In the genomic region with DNA sequence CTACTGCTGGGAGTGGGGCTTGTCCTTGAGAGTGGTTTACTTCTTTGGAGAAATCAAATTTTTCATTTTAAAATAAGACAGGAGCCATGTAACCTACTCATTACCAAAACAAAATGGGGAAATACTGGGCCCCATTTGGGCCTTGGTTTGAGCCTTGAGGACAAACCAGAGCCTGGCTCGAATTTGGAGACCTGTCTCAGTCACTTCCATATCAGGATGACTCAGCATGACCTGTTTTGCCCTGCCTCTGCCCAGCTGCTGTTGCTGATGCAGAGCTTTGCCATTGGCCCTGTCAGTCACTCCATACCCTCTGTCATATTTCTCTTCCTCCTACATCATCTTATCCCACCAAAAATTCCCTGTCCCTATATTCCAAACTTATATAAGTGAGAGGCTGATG, we compare ENCODE assay signal across 29 mouse cellular contexts.
DNase-seq lines count a peak whose midpoint lies in the region; ATAC-seq and TF ChIP-seq lines count a peak whose summit lies in the region.
"Had no signal": no experiment of that assay in that cellular context is flagged by ENCODE, and none has a peak within 500 bp of the region (broad histone marks: within the 10 kb centered on the region; RNA-seq: fewer than 3 reads in every experiment).

No protein-coding gene starts in this region.

- H3ac ChIP-seq in myocyte (ENCODE audit: control insufficient read depth, insufficient read length) = no peak overlapping the region

- ATAC-seq in midbrain, embryonic 11.5 days (ENCODE audit: low FRiP score) = no peak
- ATAC-seq: forebrain, embryonic 15.5 days; hindbrain, postnatal 0 days; inflammation-experienced regulatory T-cells, adult 6 months; intestine, embryonic 16.5 days had no signal

- no peaks in the 10 kb centered on the region for H3K9me3 ChIP-seq in MEL (replicated peaks; ENCODE audit: insufficient read depth, low read length)
- no peaks in the 10 kb centered on the region for H3K9me3 ChIP-seq in midbrain, embryonic 11.5 days (ENCODE audit: control insufficient read depth, low read length)
- H3K9me3 ChIP-seq: embryonic facial prominence, embryonic 10.5 days; embryonic facial prominence, embryonic 13.5 days; forebrain, embryonic 12.5 days; forebrain, embryonic 15.5 days; G1E; heart, embryonic 12.5 days; heart, embryonic 15.5 days had no signal

- no peak for TF ChIP-seq CTCF in MEL (IDR thresholded peaks at IDR 0.05 in 2 of 3, conservative IDR thresholded peaks at IDR 0.05 in 1 of 3; ENCODE audit: control insufficient read depth in 1 of 3, insufficient read depth in 1 of 3, low read depth in 2 of 3, low read length in 3 of 3, poor library complexity in 1 of 3, severe bottlenecking in 1 of 3)
- no peak for TF ChIP-seq CTCF in layer of hippocampus, adult 2 months (conservative IDR thresholded peaks at IDR 0.05)

- TF ChIP-seq POLR2A in MEL (IDR thresholded peaks at IDR 0.05; ENCODE audit: control insufficient read depth in 1 of 2, insufficient read depth in 1 of 2, low read depth in 1 of 2, low read length in 2 of 2, poor library complexity in 1 of 2) = no peak
- no peak for TF ChIP-seq POLR2A in myocyte (IDR thresholded peaks at IDR 0.05; ENCODE audit: insufficient read length, low read depth)

- H3K4me2 ChIP-seq in myocyte (ENCODE audit: low read depth) = peak overlapping the region; percentile 22
- no peak overlapping the region for H3K4me2 ChIP-seq in midbrain, embryonic 11.5 days
- H3K4me2 ChIP-seq: embryonic facial prominence, embryonic 13.5 days; forebrain, embryonic 12.5 days; forebrain, embryonic 15.5 days; heart, embryonic 12.5 days; heart, embryonic 15.5 days; hindbrain, embryonic 14.5 days had no signal

- TF ChIP-seq EP300 in MEL (IDR thresholded peaks at IDR 0.05; ENCODE audit: low read depth in 1 of 2, low read length in 2 of 2) = no peak

- no peaks in the 10 kb centered on the region for H3K27me3 ChIP-seq in MEL (ENCODE audit: control insufficient read depth in 1 of 2, insufficient read depth in 2 of 2, low read length in 2 of 2)
- H3K27me3 ChIP-seq in myocyte (ENCODE audit: control insufficient read depth, insufficient read depth, insufficient read length) = no peaks in the 10 kb centered on the region
- H3K27me3 ChIP-seq in midbrain, embryonic 11.5 days (ENCODE audit: control insufficient read depth, insufficient read depth, low read length) = no peaks in the 10 kb centered on the region
- H3K27me3 ChIP-seq: embryonic facial prominence, embryonic 13.5 days; forebrain, embryonic 12.5 days; forebrain, embryonic 15.5 days; heart, embryonic 12.5 days; heart, embryonic 15.5 days had no signal

- DNase-seq in adrenal gland, postnatal 10 days = peak; percentile 10
- DNase-seq in adrenal gland, postnatal 25 days = no peak
- peak; percentile 3 for DNase-seq in 416B (ENCODE audit: low read depth)
- DNase-seq in MEL (ENCODE audit: low read depth, low spot score) = peak; percentile 2
- DNase-seq in midbrain, embryonic 11.5 days (ENCODE audit: low spot score, missing footprints) = no peak
- DNase-seq in layer of hippocampus, adult 2 months (ENCODE audit: low spot score in 2 of 2) = no peak
- DNase-seq in cerebellum, adult 9-11 months = no peak
- DNase-seq: cerebellum, adult 18-20 months; cerebellum, adult 9-10 months; cerebellum, postnatal 25 days; embryo, embryonic 11 days; gastrocnemius, postnatal 25 days; heart, adult 18-20 months; heart, postnatal 10 days; heart, postnatal 4 days; kidney, adult 18-20 months had no signal

- TF ChIP-seq RAD21 in MEL (IDR thresholded peaks at IDR 0.05; ENCODE audit: low read depth, low read length) = no peak

- no peak overlapping the region for H3K4me3 ChIP-seq in MEL (ENCODE audit: control insufficient read depth in 1 of 2, insufficient read depth in 1 of 2, low read depth in 2 of 2, low read length in 2 of 2)
- H3K4me3 ChIP-seq in myocyte = no peak overlapping the region
- H3K4me3 ChIP-seq in midbrain, embryonic 11.5 days (ENCODE audit: low read depth, low read length) = no peak overlapping the region
- H3K4me3 ChIP-seq in layer of hippocampus, adult 2 months = no peak overlapping the region
- H3K4me3 ChIP-seq: embryonic facial prominence, embryonic 10.5 days; embryonic facial prominence, embryonic 13.5 days; erythroblast, embryonic 14.5 days; forebrain, embryonic 12.5 days; forebrain, embryonic 15.5 days; heart, embryonic 12.5 days; heart, embryonic 15.5 days had no signal

- H3K79me2 ChIP-seq in MEL (ENCODE audit: control insufficient read depth, insufficient read depth, low read length, poor library complexity) (no peaks in the 10 kb centered on the region), myocyte (ENCODE audit: control insufficient read depth, insufficient read depth) (no peaks in the 10 kb centered on the region)

- H3K4me1 ChIP-seq in MEL (ENCODE audit: control insufficient read depth in 1 of 2, insufficient read depth in 2 of 2, low read length in 2 of 2) = no peaks in the 10 kb centered on the region
- no peaks in the 10 kb centered on the region for H3K4me1 ChIP-seq in midbrain, embryonic 11.5 days (ENCODE audit: control insufficient read depth, insufficient read depth, low read length)
- H3K4me1 ChIP-seq: embryonic facial prominence, embryonic 10.5 days; embryonic facial prominence, embryonic 13.5 days; forebrain, embryonic 12.5 days; forebrain, embryonic 15.5 days; heart, embryonic 12.5 days; heart, embryonic 15.5 days had no signal

- no peak overlapping the region for H3K9ac ChIP-seq in MEL (ENCODE audit: control insufficient read depth, low read depth, low read length, poor library complexity, severe bottlenecking)
- no peak overlapping the region for H3K9ac ChIP-seq in midbrain, embryonic 11.5 days (ENCODE audit: low read length)
- H3K9ac ChIP-seq: embryonic facial prominence, embryonic 13.5 days; forebrain, embryonic 12.5 days; forebrain, embryonic 15.5 days; heart, embryonic 12.5 days; heart, embryonic 15.5 days; hindbrain, embryonic 14.5 days had no signal

- H3K36me3 ChIP-seq in MEL (ENCODE audit: control insufficient read depth in 1 of 2, insufficient read depth in 2 of 2, low read length in 2 of 2) (no peaks in the 10 kb centered on the region), myocyte (ENCODE audit: control insufficient read depth, insufficient read depth) (no peaks in the 10 kb centered on the region)
- no peaks in the 10 kb centered on the region for H3K36me3 ChIP-seq in midbrain, embryonic 11.5 days (ENCODE audit: control insufficient read depth, insufficient read depth, low read length)
- H3K36me3 ChIP-seq: embryonic facial prominence, embryonic 10.5 days; embryonic facial prominence, embryonic 13.5 days; forebrain, embryonic 12.5 days; forebrain, embryonic 15.5 days; G1E; heart, embryonic 12.5 days; heart, embryonic 15.5 days had no signal

- 77% methylated on average over 1 of the region's 1 CpGs for WGBS in midbrain, embryonic 11.5 days

- no peak overlapping the region for H3K27ac ChIP-seq in MEL (ENCODE audit: control insufficient read depth, low read depth, low read length)
- no peak overlapping the region for H3K27ac ChIP-seq in midbrain, embryonic 11.5 days (ENCODE audit: low read depth, low read length)
- no peak overlapping the region for H3K27ac ChIP-seq in layer of hippocampus, adult 2 months
- H3K27ac ChIP-seq: embryonic facial prominence, embryonic 10.5 days; embryonic facial prominence, embryonic 13.5 days; forebrain, embryonic 12.5 days; forebrain, embryonic 15.5 days; heart, embryonic 15.5 days; hindbrain, embryonic 14.5 days; hindbrain, postnatal 0 days had no signal

TF ChIP-seq in MEL, 35 proteins besides CTCF, POLR2A, EP300 and RAD21 (continues in another document):
- TF ChIP-seq SMC3 (IDR thresholded peaks at IDR 0.05; ENCODE audit: low read depth, low read length) = no peak
- no peak for TF ChIP-seq ZC3H11A (IDR thresholded peaks at IDR 0.05; ENCODE audit: low read depth, low read length)
- no peak for TF ChIP-seq CHD1 (IDR thresholded peaks at IDR 0.05; ENCODE audit: low read depth, low read length)
- TF ChIP-seq MAZ (IDR thresholded peaks at IDR 0.05; ENCODE audit: low read depth, low read length) = no peak
- no peak for TF ChIP-seq SIN3A (IDR thresholded peaks at IDR 0.05; ENCODE audit: low read length)
- no peak for TF ChIP-seq GABPA (IDR thresholded peaks at IDR 0.05; ENCODE audit: low read depth, low read length)
- no peak for TF ChIP-seq UBTF (IDR thresholded peaks at IDR 0.05; ENCODE audit: borderline replicate concordance, insufficient read depth, low read depth, low read length)
- TF ChIP-seq RCOR1 (IDR thresholded peaks at IDR 0.05; ENCODE audit: low read depth, low read length) = no peak
- no peak for TF ChIP-seq ETS1 (IDR thresholded peaks at IDR 0.05; ENCODE audit: low read depth, low read length)
- TF ChIP-seq ZMIZ1 (IDR thresholded peaks at IDR 0.05; ENCODE audit: low read depth, low read length) = no peak
- TF ChIP-seq TBP (IDR thresholded peaks at IDR 0.05; ENCODE audit: low read depth, low read length) = no peak
- TF ChIP-seq GATA1 (IDR thresholded peaks at IDR 0.05; ENCODE audit: low read depth, low read length) = no peak
- TF ChIP-seq MAX (IDR thresholded peaks at IDR 0.05; ENCODE audit: low read length) = no peak
- no peak for TF ChIP-seq MXI1 (IDR thresholded peaks at IDR 0.05; ENCODE audit: low read depth, low read length)
- TF ChIP-seq CHD2 (IDR thresholded peaks at IDR 0.05; ENCODE audit: low read length) = no peak

TF ChIP-seq in myocyte, 11 proteins besides CTCF, POLR2A, EP300 and RAD21:
- TF ChIP-seq TCF12 (IDR thresholded peaks at IDR 0.05; ENCODE audit: insufficient read depth, poor library complexity, severe bottlenecking) (no peak), MYOG (IDR thresholded peaks at IDR 0.05; ENCODE audit: control insufficient read depth in 1 of 3, insufficient read depth in 1 of 3, insufficient read length in 2 of 3, low read depth in 2 of 3) (no peak), MYOD1 (IDR thresholded peaks at IDR 0.05; ENCODE audit: control insufficient read depth in 1 of 3, insufficient read length in 2 of 3, low read depth in 2 of 3) (peak in 2 of 3 experiments; percentile 40 to 61)
TF ChIP-seq in myocyte: peak in this region for 1.

Comparison
In these comparisons a context has a peak if more than half of its experiments do, and no peak if none do; other contexts are left out.
1. DNase-seq: peak in adrenal gland, postnatal 10 days (single experiment), 416B (single experiment) and MEL (single experiment); none in adrenal gland, postnatal 25 days (single experiment), midbrain, embryonic 11.5 days (single experiment), layer of hippocampus, adult 2 months (0 of 2) and cerebellum, adult 9-11 months (single experiment).